Mouse (Mus musculus) central nervous system, embryonic 18 days (tissue): ENCODE data around the gene Actr1a. TPM values are rescaled to one million over a fixed set of nuclear protein-coding genes. Genes with fewer than 3 reads are reported as not detected.

Experiments
- polyA plus RNA-seq: library from polyadenylated mRNA; depleted of rRNA; stranded (reverse); fragments of >200 nt; gene quantifications from 2 replicates; pipeline ENCODE4 v1.2.3, GENCODE M21; 2012; rRNA removed

The Actr1a gene
- polyA plus RNA-seq, result 237 and 248 TPM in 2 replicates

DNA sequence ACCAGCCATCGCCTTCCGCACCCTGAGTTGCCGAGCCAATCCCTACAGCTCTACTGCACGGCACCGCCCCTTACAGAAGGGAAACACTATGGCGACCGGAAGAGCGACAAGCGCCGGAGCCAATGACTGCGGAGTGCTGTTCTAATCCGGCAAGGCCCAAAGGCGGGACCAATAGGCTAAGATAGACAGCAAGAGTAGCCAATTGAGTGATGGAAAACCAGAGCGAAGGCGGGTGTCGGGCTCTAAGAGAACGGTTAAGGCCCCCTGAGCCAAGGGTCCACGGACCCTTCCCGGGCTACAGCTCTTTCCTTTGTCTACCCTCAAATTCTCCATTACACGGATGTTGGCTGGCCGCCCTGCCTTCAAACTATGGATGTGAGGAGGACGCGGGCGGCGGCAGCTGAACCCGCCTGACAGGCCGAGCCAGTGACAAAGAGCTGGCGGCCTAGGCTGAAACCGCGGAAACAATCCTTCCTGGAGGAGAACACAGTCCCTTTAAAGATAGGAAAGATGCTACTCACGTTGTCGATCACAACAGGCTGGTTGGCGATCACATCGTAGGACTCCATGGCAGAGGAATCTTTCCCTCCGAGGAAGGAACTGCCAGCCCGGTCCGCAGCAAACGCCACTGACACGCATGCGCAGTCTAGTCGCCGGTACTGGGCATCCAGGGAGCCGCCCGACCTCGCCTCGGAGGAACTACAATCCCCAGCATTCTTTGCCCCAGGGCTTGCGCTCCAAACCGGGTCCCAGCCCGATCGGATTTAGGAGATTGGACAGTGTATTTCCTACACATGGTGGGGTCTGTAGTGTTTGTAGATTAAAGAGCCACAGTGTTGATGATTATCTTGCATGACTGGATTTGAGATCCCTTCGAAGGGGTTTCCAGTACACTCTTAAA is at the start of gene Actr1a:
Actr1a (minus strand) TSS at position 640 of the 901 bp plus-strand sequence.

DNA sequence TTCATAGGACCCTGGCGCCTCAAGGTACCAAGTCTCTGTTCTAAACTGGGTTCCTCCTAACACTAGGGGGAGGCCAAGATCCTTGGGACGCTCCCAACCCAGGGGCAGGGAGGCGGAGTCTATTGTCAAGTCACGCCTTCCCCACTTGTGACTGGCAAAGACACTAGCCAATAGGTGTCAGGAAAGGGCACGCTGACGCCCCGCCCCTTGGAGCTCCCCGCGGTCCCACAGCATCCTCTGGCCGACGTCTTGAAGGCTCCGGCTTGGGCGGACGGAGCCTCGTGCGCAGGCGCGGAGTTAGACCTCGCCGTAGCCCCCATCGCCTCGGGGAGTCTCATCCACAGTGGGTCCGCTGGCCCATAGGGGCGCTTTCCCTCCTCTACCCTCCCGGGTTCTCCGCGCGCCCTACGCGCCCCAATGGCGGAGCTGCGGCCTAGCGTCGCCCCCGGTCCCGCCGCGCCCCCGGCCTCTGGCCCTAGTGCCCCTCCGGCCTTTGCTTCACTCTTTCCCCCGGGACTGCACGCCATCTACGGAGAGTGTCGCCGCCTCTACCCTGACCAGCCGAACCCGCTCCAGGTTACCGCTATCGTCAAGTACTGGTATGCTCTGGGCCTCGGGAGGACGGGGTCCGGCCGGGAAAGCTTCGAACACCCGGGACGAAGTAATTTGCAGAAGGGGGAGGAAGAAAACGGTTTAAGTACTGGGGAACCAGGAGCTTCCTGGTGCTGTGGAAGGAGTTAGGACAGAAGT is 1.3 kb upstream of the Actr1a start, which contains the start of gene Sufu:
Sufu (plus strand) TSS at position 211 of the 750 bp plus-strand sequence.

DNA sequence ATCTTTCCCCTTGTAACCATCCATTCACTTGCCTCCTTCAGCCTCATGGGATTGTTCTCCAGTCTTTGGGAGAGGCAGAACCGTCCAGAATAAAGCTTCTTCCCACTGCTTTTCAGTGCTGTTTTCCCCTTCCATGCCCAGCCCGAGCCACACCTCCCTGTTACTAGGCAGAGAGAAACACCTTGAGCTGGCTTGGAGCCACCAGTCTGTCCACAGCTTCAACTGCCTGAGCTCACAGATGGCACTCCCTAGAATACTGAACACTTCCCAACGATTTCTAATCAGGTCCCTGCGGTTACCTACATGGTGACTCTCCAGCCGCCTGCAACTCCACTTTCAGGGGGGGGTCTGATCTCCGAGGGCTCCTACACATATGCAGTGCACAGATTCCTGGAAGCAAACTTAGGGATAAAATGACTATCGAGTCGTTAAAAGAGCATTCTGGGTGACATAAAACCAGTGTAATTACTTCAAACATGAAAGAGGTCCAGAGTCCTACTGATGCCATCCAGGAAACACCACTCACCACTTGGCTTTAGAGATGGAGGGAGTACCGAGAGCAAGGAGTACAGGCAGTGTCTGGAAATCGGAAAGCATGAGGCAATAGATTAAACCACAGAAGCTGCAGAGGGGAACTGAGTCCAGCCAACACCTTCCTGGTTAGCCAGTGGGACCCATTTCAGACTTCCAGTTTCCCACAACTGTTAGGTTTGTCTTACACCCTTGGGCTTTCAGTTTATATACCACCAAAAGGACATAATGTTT is 45.2 kb downstream of the Actr1a start, which contains the start of gene 2310034G01Rik:
2310034G01Rik (minus strand) TSS at position 135 of the 765 bp plus-strand sequence.

DNA sequence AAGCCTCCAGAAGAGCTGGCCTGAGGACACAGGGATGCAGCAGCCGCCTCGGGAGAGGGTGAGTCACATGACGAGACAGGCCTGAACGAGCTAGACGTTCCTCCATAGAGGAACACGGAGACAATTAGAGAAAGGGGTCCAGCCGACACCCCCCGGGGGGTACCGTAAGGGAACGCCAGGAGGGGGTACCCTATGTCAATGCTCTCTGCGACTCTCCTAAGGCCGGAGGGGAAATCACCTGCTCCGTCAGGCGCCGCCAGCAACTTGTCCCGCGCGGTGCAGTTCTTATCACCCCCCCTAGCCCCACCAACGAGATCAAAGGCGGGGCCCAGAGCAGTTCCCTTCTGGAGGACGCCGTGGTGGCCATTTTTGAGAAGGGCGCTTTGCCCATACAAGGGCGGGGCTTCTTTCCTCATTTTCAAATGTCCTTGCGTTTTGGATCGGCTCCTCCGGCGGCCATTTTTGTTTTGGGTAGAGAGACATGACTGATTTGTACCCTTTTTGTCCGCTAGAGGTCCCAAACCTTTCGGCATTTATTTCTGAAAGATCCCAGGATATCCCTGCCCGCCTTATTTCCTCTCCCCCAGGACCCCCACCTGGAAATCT is 57.1 kb downstream of the Actr1a start, which contains the start of gene Cuedc2:
Cuedc2 (minus strand) TSS at position 372 of the 606 bp plus-strand sequence.

DNA sequence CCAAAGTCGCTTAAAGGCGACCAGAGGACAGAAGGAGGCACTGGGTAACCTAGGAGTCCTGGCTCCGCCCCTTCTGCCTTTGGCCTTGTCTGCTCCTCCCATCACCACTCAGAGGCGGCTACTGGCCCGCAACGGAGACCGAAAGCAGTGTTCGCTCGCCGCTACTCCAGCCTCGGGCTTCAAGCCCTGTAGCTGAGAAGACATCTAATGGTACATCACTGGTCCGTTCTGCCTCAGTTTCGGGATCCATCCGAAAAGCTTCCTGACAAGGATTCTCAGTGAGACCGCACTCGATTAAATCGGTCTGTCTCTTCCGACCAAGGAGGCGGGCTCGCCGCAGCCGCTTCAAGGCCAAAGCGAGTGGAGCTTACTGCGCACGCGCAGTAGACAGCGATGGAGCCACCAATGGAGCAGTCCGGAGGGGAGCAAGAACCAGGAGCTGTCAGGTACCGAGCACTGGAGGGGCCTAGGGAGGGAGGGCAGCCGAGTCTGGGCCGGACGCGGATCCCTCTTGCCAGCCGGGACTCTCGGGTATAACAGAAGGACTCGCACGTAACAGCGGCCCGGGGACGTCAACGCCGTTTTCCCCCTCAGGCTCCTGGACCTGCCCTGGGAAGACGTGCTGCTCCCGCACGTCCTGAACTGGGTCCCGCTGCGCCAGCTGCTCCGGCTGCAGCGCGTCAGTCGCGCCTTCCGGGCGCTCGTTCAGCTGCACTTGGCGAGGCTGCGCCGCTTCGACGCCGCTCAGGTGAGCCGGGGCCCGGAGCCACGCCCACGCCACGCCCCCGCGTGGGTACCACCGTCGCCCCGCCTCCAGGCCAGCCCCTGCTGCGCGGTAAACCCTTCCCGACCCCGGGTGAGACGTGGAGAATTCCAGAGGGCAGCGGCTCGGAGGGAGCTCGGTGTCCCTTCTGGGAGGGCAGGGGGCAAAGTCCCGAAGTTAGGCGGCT is 67.2 kb downstream of the Actr1a start, which contains the start of gene Fbxl15:
Fbxl15 (plus strand) TSS at position 104 of the 950 bp plus-strand sequence.

Other genes with a start within 250 kb of the Actr1a start
- gene Pitx3, start 247.4 kb downstream of the Actr1a start, polyA plus RNA-seq, result 0.48 and 0.63 TPM in 2 replicates
- 65.4 and 67.3 TPM in 2 replicates for gene Gbf1, start 243.2 kb downstream of the Actr1a start, polyA plus RNA-seq
- gene Nfkb2, start 91.4 kb downstream of the Actr1a start, polyA plus RNA-seq, result 3.2 and 3.3 TPM in 2 replicates
- 386 and 422 TPM in 2 replicates for gene Psd, start 68.6 kb downstream of the Actr1a start, polyA plus RNA-seq
- gene Fbxl15, start 67.6 kb downstream of the Actr1a start, polyA plus RNA-seq, result 30.4 and 34.5 TPM in 2 replicates
- gene Cuedc2, start 57.0 kb downstream of the Actr1a start, polyA plus RNA-seq, result 257 and 259 TPM in 2 replicates
- 15.7 and 20.4 TPM in 2 replicates for gene Mfsd13a, start 54.6 kb downstream of the Actr1a start, polyA plus RNA-seq
- gene 2310034G01Rik, start 45.4 kb downstream of the Actr1a start, polyA plus RNA-seq, result 1.6 and 2.1 TPM in 2 replicates
- 14.1 and 14.5 TPM in 2 replicates for gene Sufu, start 1.1 kb upstream of the Actr1a start, polyA plus RNA-seq
- gene Trim8, start 106.0 kb upstream of the Actr1a start, polyA plus RNA-seq, result 31.2 and 39.2 TPM in 2 replicates
- 214 and 225 TPM in 2 replicates for gene Arl3, start 177.4 kb upstream of the Actr1a start, polyA plus RNA-seq
- 12.6 and 13.3 TPM in 2 replicates for gene Sfxn2, start 177.6 kb upstream of the Actr1a start, polyA plus RNA-seq
- gene Wbp1l, start 203.3 kb upstream of the Actr1a start, polyA plus RNA-seq, result 27.9 and 29.8 TPM in 2 replicates